Mouse (Mus musculus) bone marrow, adult 2 months (tissue): ENCODE measurements around the gene Dlg2.

Experiments
- CTCF ChIP-seq: fragments of 200-500 bp; IDR thresholded peaks from 2 replicates; pipeline ENCODE4 v1.5.1; 2011; ENCODE audit warnings: low read length, control low read depth; ENCODE audit not compliant: control insufficient read depth, insufficient read depth
- POLR2A ChIP-seq: fragments of 200-500 bp; IDR thresholded peaks from 2 replicates; pipeline ENCODE4 v1.6.1; 2011; ENCODE audit warnings: low read depth, mild to moderate bottlenecking, control low read depth, low read length, borderline replicate concordance; ENCODE audit not compliant: control insufficient read depth

DNA sequence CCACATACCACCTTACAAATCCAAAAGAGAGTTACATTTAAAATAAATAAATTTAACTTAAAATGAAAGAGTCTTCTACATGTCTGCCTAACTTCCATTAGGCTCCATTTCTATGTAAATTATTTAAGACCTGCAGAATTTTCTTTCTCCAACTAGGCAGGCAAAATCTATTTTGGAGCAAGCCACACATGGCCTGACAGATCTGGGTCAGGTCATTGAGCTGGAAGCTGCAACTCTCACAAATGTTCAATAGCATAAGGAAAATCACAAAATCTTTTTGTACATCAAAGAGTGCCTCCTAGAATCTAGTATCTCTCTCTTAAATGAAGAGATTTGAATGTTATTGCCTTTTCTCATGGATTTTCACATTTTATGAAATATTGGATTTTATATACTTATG, 44.3 kb upstream of the Dlg2 start:
- TF ChIP-seq CTCF (no peak), POLR2A (no peak)
